Mouse (Mus musculus) cerebellum, adult 2 months (tissue): ENCODE results near the gene Mapk7. TPM values are rescaled to one million over a fixed set of nuclear protein-coding genes. Genes with fewer than 3 reads are reported as not detected.

ENCODE experiments used
- DNase-seq, 2 experiments: peaks; one replicate each; pipeline ENCODE4 v3.0.0; 2021
- H3K27ac ChIP-seq: fragments of 200-500 bp; 2 replicates; pipeline ENCODE4 v1.5.1; 2012; ENCODE audit warnings: low read length, control low read depth, inconsistent platforms; ENCODE audit not compliant: insufficient read depth
- H3K27me3 ChIP-seq: fragments of 200-500 bp; 2 replicates; pipeline ENCODE4 v1.6.1; 2012; ENCODE audit warnings: inconsistent platforms, mild to moderate bottlenecking, low read length, moderate library complexity; ENCODE audit not compliant: control insufficient read depth, insufficient read depth
- H3K4me1 ChIP-seq: fragments of 200-500 bp; 2 replicates; pipeline ENCODE4 v1.6.1; 2011; ENCODE audit warnings: low read length; ENCODE audit not compliant: control insufficient read depth, insufficient read depth
- H3K4me3 ChIP-seq: fragments of 200-500 bp; replicated peaks from 2 replicates; pipeline ENCODE3; 2011; ENCODE audit warnings: mild to moderate bottlenecking, low read depth, low read length, control low read depth; ENCODE audit not compliant: insufficient read depth
- CTCF ChIP-seq: fragments of 200-500 bp; IDR thresholded peaks from 2 replicates; pipeline ENCODE4 v1.5.1; 2011; ENCODE audit warnings: low read depth, mild to moderate bottlenecking, control low read depth, low read length, moderate library complexity, borderline replicate concordance; ENCODE audit not compliant: insufficient read depth
- POLR2A ChIP-seq: fragments of 200-500 bp; IDR thresholded peaks from 2 replicates; pipeline ENCODE4 v1.6.1; 2011; ENCODE audit warnings: low read length, control low read depth, borderline replicate concordance; ENCODE audit not compliant: insufficient read depth
- WGBS: fragments of 180-500 bp; shearing (Covaris S2); methylation state at CpG from one replicate; pipeline ENCODE4 v1.1.7; 2018; 5-methylcytosine and 5-hydroxymethylcytosine counted together
- polyA plus RNA-seq: library from polyadenylated mRNA; depleted of rRNA; stranded (reverse); fragments of >200 nt; gene quantifications from 2 replicates; pipeline ENCODE4 v1.2.3, GENCODE M21; 2012

The Mapk7 gene
- polyA plus RNA-seq, 1 experiment: 47.8 TPM

GRCm38 (mm10) chr11:61529268-61529713 is 35.1 kb upstream of the Mapk7 start:
- no peaks in the 10 kb centered on the region for H3K27me3 ChIP-seq
- H3K4me3 ChIP-seq: no peak overlapping the region
- peak overlapping the region; percentile 94 for H3K27ac ChIP-seq
- WGBS: 2% methylated on average over 4 of the region's 4 CpGs
- peaks cover 53% of the 10 kb centered on the region for H3K4me1 ChIP-seq
- no peak; the same call in 1 of the 2 replicates for TF ChIP-seq CTCF
- no peak for TF ChIP-seq POLR2A
- peak; percentile 84 to 94 for DNase-seq

- 4% methylated on average over 1 of the region's 1 CpGs for WGBS
- DNase-seq: peak; percentile 88 to 95
- no peaks in the 10 kb centered on the region for H3K27me3 ChIP-seq
- TF ChIP-seq POLR2A: no peak
- TF ChIP-seq CTCF: no peak
- no peak overlapping the region for H3K4me3 ChIP-seq
- H3K27ac ChIP-seq: peak overlapping the region; percentile 94; the same call in 1 of the 2 replicates
- peaks cover 56% of the 10 kb centered on the region for H3K4me1 ChIP-seq
Measured at GRCm38 (mm10) chr11:61526872-61527271, 32.7 kb upstream of the Mapk7 start.

GRCm38 (mm10) chr11:61519484-61520107 is 25.4 kb upstream of the Mapk7 start:
- Histone ChIP-seq H3K27me3 (no peaks in the 10 kb centered on the region), H3K27ac (no peak overlapping the region), H3K4me3 (no peak overlapping the region), H3K4me1 (peaks cover 36% of the 10 kb centered on the region)
- 60% methylated on average over 3 of the region's 3 CpGs for WGBS
- DNase-seq: no peak
- TF ChIP-seq CTCF: no peak
- no peak for TF ChIP-seq POLR2A

- Histone ChIP-seq H3K27ac (no peak overlapping the region), H3K4me3 (no peak overlapping the region), H3K27me3 (no peaks in the 10 kb centered on the region), H3K4me1 (peaks cover 33% of the 10 kb centered on the region)
- TF ChIP-seq POLR2A: no peak
- no peak for TF ChIP-seq CTCF
- no peak for DNase-seq
- 94% methylated on average over 3 of the region's 3 CpGs for WGBS
Measured at GRCm38 (mm10) chr11:61518871-61519270, 24.7 kb upstream of the Mapk7 start.

GRCm38 (mm10) chr11:61517971-61518370 is 23.8 kb upstream of the Mapk7 start:
- DNase-seq: no peak
- no peak overlapping the region for H3K4me3 ChIP-seq
- H3K27ac ChIP-seq: no peak overlapping the region
- peaks cover 27% of the 10 kb centered on the region for H3K4me1 ChIP-seq
- H3K27me3 ChIP-seq: no peaks in the 10 kb centered on the region
- no peak for TF ChIP-seq POLR2A
- no peak for TF ChIP-seq CTCF
- 42% methylated on average over 1 of the region's 1 CpGs for WGBS

GRCm38 (mm10) chr11:61514953-61515352 is 20.7 kb upstream of the Mapk7 start:
- DNase-seq: peak in 1 of 2 experiments; percentile 49
- TF ChIP-seq CTCF (peak; percentile 38; the same call in 1 of the 2 replicates), POLR2A (no peak)
- Histone ChIP-seq H3K4me3 (no peak overlapping the region), H3K27ac (no peak overlapping the region), H3K4me1 (peaks cover 13% of the 10 kb centered on the region), H3K27me3 (no peaks in the 10 kb centered on the region)
- WGBS: 50% methylated on average over 3 of the region's 3 CpGs

GRCm38 (mm10) chr11:61504713-61505257 is 10.6 kb upstream of the Mapk7 start, which contains the start of gene B9d1:
B9d1 (plus strand) TSS chr11:61505144.
- Histone ChIP-seq H3K27ac (peak within 1 kb of the TSS; percentile 68), H3K4me3 (peak within 1 kb of the TSS; percentile 62), H3K4me1 (peaks cover 8% of the 10 kb centered on the region), H3K27me3 (no peaks in the 10 kb centered on the region)
- TF ChIP-seq POLR2A (peak; percentile 38), CTCF (peak; percentile 99)
- under 1% methylated on average over 39 of the region's 39 CpGs for WGBS
- peak; percentile 98 to 99 for DNase-seq

GRCm38 (mm10) chr11:61503933-61504332 is 9.7 kb upstream of the Mapk7 start:
- no peak for TF ChIP-seq CTCF
- no peak for TF ChIP-seq POLR2A
- peaks cover 6% of the 10 kb centered on the region for H3K4me1 ChIP-seq

More at GRCm38 (mm10) chr11:61503933-61504332, 9.7 kb upstream of the Mapk7 start:
- no peak for DNase-seq
- 58% methylated on average over 8 of the region's 8 CpGs for WGBS
- Histone ChIP-seq H3K27me3 (no peaks in the 10 kb centered on the region), H3K27ac (peak overlapping the region; percentile 68), H3K4me3 (no peak overlapping the region)
